Mouse (Mus musculus) limb, embryonic 11.5 days (tissue): ENCODE data around the gene Skida1. TPM values are rescaled to one million over a fixed set of nuclear protein-coding genes. Genes with fewer than 3 reads are reported as not detected.

Experiments used
- ATAC-seq: fragments of 200-750 bp; cut with Nextera tagmentation; 2 replicates; pipeline ENCODE4 v1.8.0; 2017; ENCODE audit warnings: low read depth; ENCODE audit not compliant: insufficient number of reproducible peaks, low FRiP score, low TSS enrichment
- DNase-seq: peaks from one replicate; pipeline ENCODE4 v3.0.0-alpha.2; 2015; ENCODE audit warnings: low spot score
- H3K27ac ChIP-seq: fragments of 300-500 bp; sonication (generic); replicated peaks from 2 replicates; pipeline ENCODE4 v1.5.1; 2014; ENCODE audit warnings: low read depth, mild to moderate bottlenecking, low read length
- H3K27me3 ChIP-seq: fragments of 300-500 bp; sonication (generic); 2 replicates; pipeline ENCODE4 v1.6.1; 2014; ENCODE audit warnings: mild to moderate bottlenecking, low read length, mixed read lengths; ENCODE audit not compliant: control insufficient read depth, insufficient read depth
- H3K36me3 ChIP-seq: fragments of 300-500 bp; sonication (generic); 2 replicates; pipeline ENCODE4 v1.6.1; 2014; ENCODE audit warnings: mild to moderate bottlenecking, low read length, moderate library complexity, mixed read lengths; ENCODE audit not compliant: control insufficient read depth, insufficient read depth
- H3K4me1 ChIP-seq: fragments of 300-500 bp; sonication (generic); 2 replicates; pipeline ENCODE4 v1.6.1; 2014; ENCODE audit warnings: low read length, mixed read lengths; ENCODE audit not compliant: control insufficient read depth, insufficient read depth
- H3K4me2 ChIP-seq: fragments of 300-500 bp; sonication (generic); 2 replicates; pipeline ENCODE4 v1.6.1; 2014; ENCODE audit warnings: low read depth, mild to moderate bottlenecking, moderate library complexity; ENCODE audit not compliant: severe bottlenecking
- H3K4me3 ChIP-seq: fragments of 300-500 bp; sonication (generic); 2 replicates; pipeline ENCODE4 v1.5.1; 2014; ENCODE audit warnings: low read depth, low read length
- H3K9ac ChIP-seq: fragments of 300-500 bp; sonication (generic); 2 replicates; pipeline ENCODE4 v1.6.1; 2014; ENCODE audit warnings: mild to moderate bottlenecking, low read length
- H3K9me3 ChIP-seq: fragments of 300-500 bp; sonication (generic); 2 replicates; pipeline ENCODE4 v1.6.1; 2016; ENCODE audit warnings: low read length; ENCODE audit not compliant: control insufficient read depth
- WGBS: fragments of 180-500 bp; shearing (Covaris S2); extraction: QIAGEN DNeasy Blood & Tissue Kit; methylation state at CpG from one replicate; pipeline ENCODE4 v1.1.7; 2014; 5-methylcytosine and 5-hydroxymethylcytosine counted together
- microRNA-seq: library from miRNA; unstranded; fragments of <30 nt; microRNA quantifications from one replicate; pipeline ENCODE4, GENCODE M21; 2016
- polyA plus RNA-seq: library from polyadenylated mRNA; unstranded; fragments of >200 nt; fragmentation: Nextera tagmentation; extraction: Ambion mirVana; gene quantifications from 2 replicates; pipeline ENCODE4 v1.2.1, GENCODE M21; 2014

Skida1 gene
- polyA plus RNA-seq, 1 experiment from 2014 or later: 11.7 TPM

- no peak overlapping the region for H3K9ac ChIP-seq
- H3K27me3 ChIP-seq: no peaks in the 10 kb centered on the region
- no peak overlapping the region for H3K4me3 ChIP-seq
- ATAC-seq (no peak), DNase-seq (no peak)
- 69% methylated on average over 4 of the region's 4 CpGs for WGBS
- no peak overlapping the region for H3K27ac ChIP-seq
- H3K4me1 ChIP-seq: no peaks in the 10 kb centered on the region
- no peak overlapping the region for H3K4me2 ChIP-seq
- no peaks in the 10 kb centered on the region for H3K36me3 ChIP-seq
- H3K9me3 ChIP-seq: no peaks in the 10 kb centered on the region
Observed at GRCm38 (mm10) chr2:18004286-18004685, 44.6 kb downstream of the Skida1 start.

- Histone ChIP-seq H3K9ac (no peak overlapping the region), H3K4me1 (no peaks in the 10 kb centered on the region), H3K4me2 (no peak overlapping the region), H3K4me3 (no peak overlapping the region), H3K27ac (no peak overlapping the region), H3K36me3 (no peaks in the 10 kb centered on the region), H3K27me3 (no peaks in the 10 kb centered on the region), H3K9me3 (no peaks in the 10 kb centered on the region)
- DNase-seq: no peak
- no peak for ATAC-seq
- WGBS: 95% methylated on average over 3 of the region's 3 CpGs
Observed at GRCm38 (mm10) chr2:18002306-18002705, 46.5 kb downstream of the Skida1 start.

- no peak within 1 kb of the TSS for H3K4me3 ChIP-seq
- ATAC-seq: no peak
Observed at GRCm38 (mm10) chr2:17996858-17997257, 52.0 kb downstream of the Skida1 start, which contains the start of gene H2al2a. TSS of gene H2al2a (minus strand) at chr2:17996958.

More at GRCm38 (mm10) chr2:17996858-17997257, 52.0 kb downstream of the Skida1 start, which contains the start of gene H2al2a:
- H3K36me3 ChIP-seq: no peaks in the 10 kb centered on the region
- no peak within 1 kb of the TSS for H3K27ac ChIP-seq
- H3K4me1 ChIP-seq: no peaks in the 10 kb centered on the region
- no peak within 1 kb of the TSS for H3K9ac ChIP-seq
- no peaks in the 10 kb centered on the region for H3K27me3 ChIP-seq
- H3K4me2 ChIP-seq: no peak within 1 kb of the TSS
- no peak for DNase-seq
- H3K9me3 ChIP-seq: no peaks in the 10 kb centered on the region

Small RNA genes lying within 50 kb of the gene (microRNA-seq; reads per million reads assigned to microRNA genes)
- 10.7 reads per million, percentile 20 among the genes with 10 or more reads in this experiment for gene Mir7655

Other genes with a start within 250 kb of the Skida1 start
- not detected in 2 replicates for gene H2al2a, start 52.1 kb downstream of the Skida1 start, polyA plus RNA-seq
- gene A930004D18Rik, start 11.3 kb downstream of the Skida1 start, polyA plus RNA-seq: 10.4 and 11.9 TPM in 2 replicates
- gene Mllt10, start 6.2 kb upstream of the Skida1 start, polyA plus RNA-seq: 45.3 and 46.3 TPM in 2 replicates